Mouse (Mus musculus): ENCODE data around the gene B230118H07Rik. TPM values are rescaled to one million over a fixed set of nuclear protein-coding genes. Genes with fewer than 3 reads are reported as not detected.
A peak's percentile ranks its signal among the peaks of the same experiment; 100 is the strongest.

The B230118H07Rik gene
- polyA plus RNA-seq, 1 experiment from 2014 or later, result 49.4 TPM

DNA sequence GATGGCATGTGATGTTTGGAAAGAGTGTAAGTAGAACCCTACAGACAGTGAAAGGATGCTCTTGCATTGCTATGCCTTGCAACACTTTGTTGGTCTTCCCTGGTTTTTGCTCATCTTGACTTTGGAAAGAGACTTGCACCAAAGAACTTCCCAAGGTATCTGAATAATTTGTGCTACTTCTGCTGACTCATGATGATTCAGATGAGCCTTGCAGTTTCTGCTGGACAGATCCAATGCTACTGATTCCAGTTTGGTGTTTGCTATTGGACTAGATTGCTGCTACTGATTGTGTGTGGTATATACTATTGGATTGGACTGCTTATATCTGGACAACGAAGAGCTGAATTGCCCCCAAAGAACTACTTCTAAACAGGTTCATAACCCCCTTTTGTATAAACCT is 46.2 kb downstream of the B230118H07Rik start:
- 97% methylated on average over 1 of the region's 1 CpGs for WGBS
- H3K27ac ChIP-seq (replicated peaks; ENCODE audit: low read depth, low read length), result no peak overlapping the region
- H3K36me3 ChIP-seq (ENCODE audit: control insufficient read depth, insufficient read depth, low read length), result no peaks in the 10 kb centered on the region
- no peaks in the 10 kb centered on the region for H3K27me3 ChIP-seq (ENCODE audit: control insufficient read depth, insufficient read depth, low read length)
- H3K4me1 ChIP-seq (ENCODE audit: control insufficient read depth, insufficient read depth, low read length), result peaks cover 19% of the 10 kb centered on the region
- H3K9me3 ChIP-seq (ENCODE audit: control insufficient read depth, low read length), result no peaks in the 10 kb centered on the region
- DNase-seq (no peak), ATAC-seq (ENCODE audit: low FRiP score, low TSS enrichment) (no peak)
- no peak overlapping the region for H3K4me3 ChIP-seq (replicated peaks; ENCODE audit: low read depth, low read length)
- H3K9ac ChIP-seq (replicated peaks; ENCODE audit: low read length), result no peak overlapping the region
- no peak overlapping the region for H3K4me2 ChIP-seq (ENCODE audit: low read length)

DNA sequence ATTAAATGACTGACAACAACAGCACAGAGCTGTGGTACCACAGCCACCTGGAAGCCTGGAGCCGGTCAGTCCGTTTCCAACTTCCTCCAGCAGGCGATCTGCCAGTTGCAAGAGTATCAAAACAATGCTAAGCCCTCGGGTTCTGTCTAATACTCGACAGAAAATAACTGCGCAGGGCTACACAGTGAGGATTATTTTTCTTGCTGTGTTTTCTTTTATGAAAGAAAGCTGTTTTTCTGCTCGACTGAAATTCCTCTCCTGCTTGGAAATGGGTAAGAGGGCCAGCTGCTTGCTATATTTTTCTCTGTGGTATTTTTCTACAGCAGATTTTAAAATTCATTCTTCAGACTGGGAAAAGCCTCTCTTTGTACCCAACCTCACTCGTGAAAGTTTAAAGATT is 48.6 kb downstream of the B230118H07Rik start:
- 18% methylated on average over 8 of the region's 8 CpGs for WGBS
- peak overlapping the region; percentile 33; the same call in 1 of the 2 replicates for H3K27ac ChIP-seq (replicated peaks; ENCODE audit: low read depth, low read length)
- no peaks in the 10 kb centered on the region for H3K9me3 ChIP-seq (ENCODE audit: control insufficient read depth, low read length)
- peaks cover 23% of the 10 kb centered on the region for H3K4me1 ChIP-seq (ENCODE audit: control insufficient read depth, insufficient read depth, low read length)
- H3K4me2 ChIP-seq (ENCODE audit: low read length), result no peak overlapping the region
- H3K27me3 ChIP-seq (ENCODE audit: control insufficient read depth, insufficient read depth, low read length), result no peaks in the 10 kb centered on the region
- no peaks in the 10 kb centered on the region for H3K36me3 ChIP-seq (ENCODE audit: control insufficient read depth, insufficient read depth, low read length)
- no peak overlapping the region for H3K4me3 ChIP-seq (replicated peaks; ENCODE audit: low read depth, low read length)
- no peak for ATAC-seq (ENCODE audit: low FRiP score, low TSS enrichment)
- DNase-seq, result peak; percentile 68
- no peak overlapping the region for H3K9ac ChIP-seq (replicated peaks; ENCODE audit: low read length)

DNA sequence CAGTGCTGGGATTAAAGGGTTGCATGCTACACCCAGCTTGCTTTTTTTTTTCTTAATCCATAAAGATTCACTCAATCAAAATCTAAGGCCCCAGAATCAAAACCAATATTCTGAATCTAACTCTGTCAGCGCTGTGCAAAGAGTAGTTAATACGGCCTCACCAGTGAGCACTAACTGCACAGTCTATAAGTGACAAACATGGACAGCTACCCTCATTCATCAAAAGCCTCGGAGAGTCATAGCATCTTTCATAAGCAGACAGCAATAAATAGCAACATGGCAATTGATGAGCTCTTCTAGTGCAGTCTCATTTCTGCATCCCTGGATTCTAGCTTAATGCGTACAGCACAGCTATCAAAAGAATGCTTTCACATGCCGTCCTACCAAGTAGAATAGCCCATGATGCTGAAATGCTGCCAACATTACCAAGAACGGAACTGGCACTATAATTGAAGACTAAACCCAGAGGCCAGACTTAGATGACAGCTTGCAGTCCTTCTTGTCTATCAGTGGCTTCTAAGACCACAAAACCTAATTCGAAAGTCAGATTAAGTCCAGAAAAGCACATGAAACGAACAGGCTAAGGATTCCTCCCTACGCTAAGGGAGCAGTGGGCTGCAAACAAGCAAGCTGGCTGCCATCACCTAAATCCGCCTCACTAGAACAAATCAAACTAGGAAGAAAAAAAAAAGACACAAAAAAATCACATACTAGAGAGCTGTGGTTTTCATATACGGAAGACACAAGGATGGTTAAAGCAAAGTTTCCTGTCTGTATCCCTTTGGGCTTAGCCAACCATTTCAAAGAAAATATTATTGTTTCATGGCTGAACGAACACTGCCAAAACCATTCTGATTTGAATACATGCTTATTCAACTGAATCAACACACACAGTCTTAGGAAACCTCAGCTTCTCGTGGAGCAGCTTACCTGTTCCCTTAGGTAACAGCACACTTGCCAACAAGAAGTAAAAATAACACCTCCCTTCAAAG is 50.8 kb downstream of the B230118H07Rik start:
- Histone ChIP-seq H3K27ac (replicated peaks; ENCODE audit: low read depth, low read length) (peak overlapping the region; percentile 47), H3K4me1 (ENCODE audit: control insufficient read depth, insufficient read depth, low read length) (peaks cover 23% of the 10 kb centered on the region), H3K9ac (replicated peaks; ENCODE audit: low read length) (no peak overlapping the region), H3K27me3 (ENCODE audit: control insufficient read depth, insufficient read depth, low read length) (no peaks in the 10 kb centered on the region), H3K36me3 (ENCODE audit: control insufficient read depth, insufficient read depth, low read length) (no peaks in the 10 kb centered on the region), H3K9me3 (ENCODE audit: control insufficient read depth, low read length) (no peaks in the 10 kb centered on the region), H3K4me2 (ENCODE audit: low read length) (peak overlapping the region; percentile 30), H3K4me3 (replicated peaks; ENCODE audit: low read depth, low read length) (no peak overlapping the region)
- 35% methylated on average over 13 of the region's 13 CpGs for WGBS
- DNase-seq (peak; percentile 59), ATAC-seq (ENCODE audit: low FRiP score, low TSS enrichment) (no peak; the same call in 1 of the 2 replicates)

DNA sequence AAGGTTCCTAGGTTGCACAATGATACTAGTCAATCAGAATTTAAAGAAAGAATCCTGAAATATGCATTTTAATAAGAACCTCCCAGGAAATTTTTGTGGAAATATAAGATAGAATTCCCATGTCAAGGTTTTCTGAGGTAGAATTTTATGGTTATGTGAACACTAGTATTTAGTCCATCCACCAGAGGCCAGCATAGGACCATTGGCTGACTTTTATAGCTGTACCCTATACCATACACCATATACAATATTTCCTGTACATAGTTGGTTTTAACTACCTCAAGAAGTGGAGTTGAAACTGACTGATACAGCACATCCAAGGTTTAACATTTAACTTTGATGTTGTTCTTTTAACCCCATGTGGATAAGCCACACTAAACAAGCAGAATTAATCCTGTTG is 52.1 kb downstream of the B230118H07Rik start:
- no peak for ATAC-seq (ENCODE audit: low FRiP score, low TSS enrichment)
- H3K4me3 ChIP-seq (replicated peaks; ENCODE audit: low read depth, low read length), result no peak overlapping the region

DNA sequence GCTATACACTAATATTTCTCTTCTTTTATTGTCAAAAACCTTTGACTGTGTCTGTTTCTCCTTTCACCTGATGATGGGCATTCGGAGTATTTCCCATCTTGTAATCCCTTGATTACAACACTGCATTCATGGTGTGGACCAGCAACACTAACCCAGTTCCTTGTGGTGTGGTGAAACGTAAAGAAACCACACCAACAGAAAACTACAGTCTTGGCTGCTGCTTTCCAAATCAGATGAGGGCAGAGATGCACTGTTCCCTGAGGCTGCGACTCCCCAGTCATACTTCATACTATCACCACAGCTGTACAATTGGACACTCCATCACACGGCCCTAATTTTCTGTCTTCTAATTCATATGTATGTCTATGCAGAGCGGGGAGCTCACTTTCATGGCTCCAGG is 54.7 kb downstream of the B230118H07Rik start:
- ATAC-seq (ENCODE audit: low FRiP score, low TSS enrichment) (no peak), DNase-seq (no peak)
- 83% methylated on average over 5 of the region's 5 CpGs for WGBS
- no peak overlapping the region for H3K9ac ChIP-seq (replicated peaks; ENCODE audit: low read length)
- H3K27me3 ChIP-seq (ENCODE audit: control insufficient read depth, insufficient read depth, low read length), result no peaks in the 10 kb centered on the region
- H3K9me3 ChIP-seq (ENCODE audit: control insufficient read depth, low read length), result no peaks in the 10 kb centered on the region
- no peaks in the 10 kb centered on the region for H3K36me3 ChIP-seq (ENCODE audit: control insufficient read depth, insufficient read depth, low read length)
- H3K27ac ChIP-seq (replicated peaks; ENCODE audit: low read depth, low read length), result no peak overlapping the region
- no peak overlapping the region for H3K4me3 ChIP-seq (replicated peaks; ENCODE audit: low read depth, low read length)
- no peak overlapping the region for H3K4me2 ChIP-seq (ENCODE audit: low read length)
- H3K4me1 ChIP-seq (ENCODE audit: control insufficient read depth, insufficient read depth, low read length), result peaks cover 37% of the 10 kb centered on the region

More for the DNA sequence above, 52.1 kb downstream of the B230118H07Rik start:
- Histone ChIP-seq H3K9me3 (ENCODE audit: control insufficient read depth, low read length) (no peaks in the 10 kb centered on the region), H3K27me3 (ENCODE audit: control insufficient read depth, insufficient read depth, low read length) (no peaks in the 10 kb centered on the region), H3K4me2 (ENCODE audit: low read length) (no peak overlapping the region), H3K9ac (replicated peaks; ENCODE audit: low read length) (no peak overlapping the region), H3K27ac (replicated peaks; ENCODE audit: low read depth, low read length) (no peak overlapping the region), H3K36me3 (ENCODE audit: control insufficient read depth, insufficient read depth, low read length) (no peaks in the 10 kb centered on the region), H3K4me1 (ENCODE audit: control insufficient read depth, insufficient read depth, low read length) (peaks cover 35% of the 10 kb centered on the region)
- no peak for DNase-seq

DNA sequence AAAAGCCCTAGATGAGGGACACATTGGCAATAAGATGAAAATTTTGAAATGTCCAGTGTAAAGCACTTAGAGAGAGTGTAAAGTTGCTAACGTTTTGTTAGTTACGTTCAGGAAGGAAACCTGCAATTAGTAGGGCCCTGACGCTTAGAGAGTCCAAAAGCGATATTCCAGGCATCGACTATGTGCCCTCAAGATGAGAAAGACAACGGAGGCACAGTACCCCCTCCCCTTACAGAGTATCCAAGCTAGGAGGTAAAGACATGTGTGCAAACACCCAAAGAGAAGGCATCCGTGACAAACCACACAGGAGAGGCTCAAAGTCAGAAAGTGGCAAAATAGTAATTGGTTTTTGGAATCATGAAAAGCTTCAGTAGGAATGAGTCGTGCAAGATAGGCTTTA is 56.4 kb downstream of the B230118H07Rik start:
- Histone ChIP-seq H3K36me3 (ENCODE audit: control insufficient read depth, insufficient read depth, low read length) (no peaks in the 10 kb centered on the region), H3K4me2 (ENCODE audit: low read length) (no peak overlapping the region), H3K9ac (replicated peaks; ENCODE audit: low read length) (no peak overlapping the region), H3K9me3 (ENCODE audit: control insufficient read depth, low read length) (no peaks in the 10 kb centered on the region), H3K4me1 (ENCODE audit: control insufficient read depth, insufficient read depth, low read length) (peaks cover 31% of the 10 kb centered on the region), H3K27me3 (ENCODE audit: control insufficient read depth, insufficient read depth, low read length) (no peaks in the 10 kb centered on the region), H3K4me3 (replicated peaks; ENCODE audit: low read depth, low read length) (no peak overlapping the region), H3K27ac (replicated peaks; ENCODE audit: low read depth, low read length) (peak overlapping the region; percentile 79)
- DNase-seq (peak; percentile 43), ATAC-seq (ENCODE audit: low FRiP score, low TSS enrichment) (peak; percentile 63; the same call in 1 of the 2 replicates)
- WGBS, result 30% methylated on average over 8 of the region's 8 CpGs

DNA sequence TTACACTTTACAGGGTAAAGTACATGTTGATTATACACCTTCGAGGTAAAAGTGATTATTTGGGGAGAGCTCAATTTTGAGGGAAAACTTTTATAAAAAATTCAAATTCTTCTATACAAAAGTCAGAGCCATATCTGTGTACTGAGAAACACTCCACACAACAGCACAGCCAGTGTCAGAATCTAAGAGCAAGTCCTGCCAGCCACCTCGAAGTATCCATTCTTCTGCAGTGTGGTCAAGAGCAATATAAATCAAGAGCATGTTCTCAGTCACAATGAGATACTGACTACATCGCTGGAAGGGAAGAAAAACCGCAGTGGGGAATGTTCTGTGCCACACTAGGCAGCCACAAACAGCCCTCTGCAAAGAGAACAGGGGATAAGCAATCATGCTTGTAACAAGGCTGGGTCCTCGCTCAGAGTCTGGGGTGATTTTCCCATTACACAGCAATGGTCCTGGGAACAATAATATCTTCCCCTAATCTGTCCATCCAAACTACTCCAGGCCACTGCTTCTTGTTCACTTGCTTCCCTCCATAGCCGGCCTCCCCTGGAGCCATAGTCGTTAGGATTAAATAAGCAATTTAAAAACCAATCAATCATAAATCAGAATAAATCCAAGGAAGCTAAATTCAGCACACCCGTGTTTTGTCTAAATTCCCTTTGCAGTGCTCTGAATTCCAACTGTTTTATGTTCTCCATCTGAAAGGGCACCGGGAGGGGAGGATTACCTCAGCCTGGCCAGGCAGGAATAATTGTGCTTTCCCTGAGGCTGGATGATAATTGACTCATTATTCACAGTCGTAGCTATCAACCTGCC is 57.1 kb downstream of the B230118H07Rik start:
- ATAC-seq (ENCODE audit: low FRiP score, low TSS enrichment), result peak; percentile 82
- Histone ChIP-seq H3K36me3 (ENCODE audit: control insufficient read depth, insufficient read depth, low read length) (no peaks in the 10 kb centered on the region), H3K4me2 (ENCODE audit: low read length) (no peak overlapping the region), H3K9ac (replicated peaks; ENCODE audit: low read length) (no peak overlapping the region; the same call in 1 of the 2 replicates), H3K4me1 (ENCODE audit: control insufficient read depth, insufficient read depth, low read length) (peaks cover 26% of the 10 kb centered on the region), H3K4me3 (replicated peaks; ENCODE audit: low read depth, low read length) (no peak overlapping the region), H3K9me3 (ENCODE audit: control insufficient read depth, low read length) (no peaks in the 10 kb centered on the region), H3K27me3 (ENCODE audit: control insufficient read depth, insufficient read depth, low read length) (no peaks in the 10 kb centered on the region), H3K27ac (replicated peaks; ENCODE audit: low read depth, low read length) (peak overlapping the region; percentile 79)
- peak; percentile 80 for DNase-seq
- WGBS, result 8% methylated on average over 10 of the region's 10 CpGs

DNA sequence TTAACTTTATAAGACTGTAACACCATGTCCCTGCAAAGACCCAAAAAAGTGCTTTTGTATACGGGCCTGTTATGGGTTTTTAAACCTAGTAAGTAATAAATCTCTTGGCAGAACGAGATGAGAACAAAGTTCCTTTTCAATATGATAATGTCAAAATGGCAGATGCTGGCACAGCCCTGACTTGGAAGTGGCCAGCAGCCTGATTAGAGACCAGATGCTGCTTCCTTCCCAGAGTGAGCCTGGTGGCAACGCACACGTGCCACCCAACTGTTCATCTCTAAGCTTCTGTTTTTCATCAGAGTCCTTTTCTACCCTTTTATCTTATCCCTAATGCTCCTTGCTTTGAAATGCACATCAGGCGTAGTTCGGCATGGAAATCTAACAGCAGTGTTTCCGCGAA is 58.0 kb downstream of the B230118H07Rik start:
- Histone ChIP-seq H3K9ac (replicated peaks; ENCODE audit: low read length) (no peak overlapping the region), H3K36me3 (ENCODE audit: control insufficient read depth, insufficient read depth, low read length) (no peaks in the 10 kb centered on the region), H3K4me3 (replicated peaks; ENCODE audit: low read depth, low read length) (no peak overlapping the region), H3K4me1 (ENCODE audit: control insufficient read depth, insufficient read depth, low read length) (peaks cover 26% of the 10 kb centered on the region), H3K27ac (replicated peaks; ENCODE audit: low read depth, low read length) (no peak overlapping the region), H3K27me3 (ENCODE audit: control insufficient read depth, insufficient read depth, low read length) (no peaks in the 10 kb centered on the region), H3K9me3 (ENCODE audit: control insufficient read depth, low read length) (no peaks in the 10 kb centered on the region), H3K4me2 (ENCODE audit: low read length) (no peak overlapping the region)
- no peak for ATAC-seq (ENCODE audit: low FRiP score, low TSS enrichment)
- DNase-seq, result peak; percentile 44
- 30% methylated on average over 8 of the region's 8 CpGs for WGBS
